Comparison of ENCODE assay signal across 15 mouse cellular contexts in the genomic region with DNA sequence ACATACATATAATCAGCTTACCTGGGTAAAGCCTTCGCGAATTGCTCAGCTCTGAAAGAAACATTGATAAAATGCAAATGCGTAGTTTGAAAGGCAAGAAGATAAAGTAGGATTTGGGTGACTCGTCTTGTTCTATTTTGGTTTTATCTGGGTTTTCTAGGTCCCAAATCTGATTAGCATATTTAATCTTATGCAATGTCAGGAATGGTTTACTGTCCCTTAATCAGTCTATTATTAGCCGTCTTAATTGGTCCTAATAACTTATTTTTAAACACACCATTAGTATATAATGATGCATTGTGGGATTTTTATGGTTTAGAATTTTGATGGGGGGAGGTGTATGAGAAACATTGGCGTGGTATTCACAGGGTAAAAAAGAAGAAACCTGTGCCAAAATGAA. TPM values are rescaled to one million over a fixed set of nuclear protein-coding genes. Genes with fewer than 3 reads are reported as not detected.
"Had no signal": no experiment of that assay in that cellular context is flagged by ENCODE, and none has a peak within 500 bp of the region (broad histone marks: within the 10 kb centered on the region; RNA-seq: fewer than 3 reads in every experiment).

A gene (minus strand): TSS at position 101 of the 400 bp plus-strand sequence.

- H3K27ac ChIP-seq: kidney, embryonic 15.5 days; limb, embryonic 13.5 days; liver, embryonic 14.5 days; neural tube, embryonic 15.5 days; stomach, embryonic 15.5 days had no signal

- H3K4me3 ChIP-seq: kidney, embryonic 15.5 days; limb, embryonic 13.5 days; neural tube, embryonic 15.5 days; stomach, embryonic 15.5 days had no signal

- DNase-seq: kidney, adult 2 months; kidney, postnatal 14 days; left cerebral cortex, postnatal 4 days; lung, adult 18-20 months; retina, postnatal 1 day; right cerebral cortex, postnatal 14 days; thymus, postnatal 4 days had no signal

- H3K4me2 ChIP-seq: kidney, embryonic 15.5 days; limb, embryonic 13.5 days; neural tube, embryonic 15.5 days; stomach, embryonic 15.5 days had no signal

- H3K9me3 ChIP-seq: kidney, embryonic 15.5 days; limb, embryonic 13.5 days; neural tube, embryonic 15.5 days; stomach, embryonic 15.5 days had no signal

- H3K36me3 ChIP-seq: kidney, embryonic 15.5 days; limb, embryonic 13.5 days; neural tube, embryonic 15.5 days; stomach, embryonic 15.5 days had no signal

- H3K9ac ChIP-seq: kidney, embryonic 15.5 days; limb, embryonic 13.5 days; liver, embryonic 14.5 days; neural tube, embryonic 15.5 days; stomach, embryonic 15.5 days had no signal

- H3K27me3 ChIP-seq: kidney, embryonic 15.5 days; limb, embryonic 13.5 days; neural tube, embryonic 15.5 days; stomach, embryonic 15.5 days had no signal

- H3K4me1 ChIP-seq: kidney, embryonic 15.5 days; limb, embryonic 13.5 days; neural tube, embryonic 15.5 days; stomach, embryonic 15.5 days had no signal

RNA-seq across cellular contexts. Expression of the gene that starts here (rescaled TPM):
- polyA plus RNA-seq: kidney, adult 2 months; kidney, embryonic 15.5 days; large intestine, adult 2 months; liver, adult 2 months; lung, embryonic 16.5 days; stomach, embryonic 15.5 days had no signal
